Mouse (Mus musculus): ENCODE measurements at regions not wholly inside any gene's neighbourhood (a gene's known extent, or its start where the extent isn't known, plus 50 kb on each side); places are given as distances from the start of the nearest gene placed in this dataset.

GRCm38 (mm10) chr16:50753046-50753445, 162.1 kb upstream of the Ccdc54 start:
- H3K27ac ChIP-seq, result no peak overlapping the region
- H3K9me3 ChIP-seq, result no peaks in the 10 kb centered on the region
- DNase-seq (ENCODE audit: low spot score), result no peak
- 85% methylated on average over 11 of the region's 11 CpGs for WGBS
- peaks cover 8% of the 10 kb centered on the region for H3K4me1 ChIP-seq (replicated peaks)
- no peaks in the 10 kb centered on the region for H3K27me3 ChIP-seq (ENCODE audit: insufficient read depth, poor library complexity, severe bottlenecking)
- H3K4me3 ChIP-seq, result no peak overlapping the region
- H3K36me3 ChIP-seq, result no peaks in the 10 kb centered on the region

DNA sequence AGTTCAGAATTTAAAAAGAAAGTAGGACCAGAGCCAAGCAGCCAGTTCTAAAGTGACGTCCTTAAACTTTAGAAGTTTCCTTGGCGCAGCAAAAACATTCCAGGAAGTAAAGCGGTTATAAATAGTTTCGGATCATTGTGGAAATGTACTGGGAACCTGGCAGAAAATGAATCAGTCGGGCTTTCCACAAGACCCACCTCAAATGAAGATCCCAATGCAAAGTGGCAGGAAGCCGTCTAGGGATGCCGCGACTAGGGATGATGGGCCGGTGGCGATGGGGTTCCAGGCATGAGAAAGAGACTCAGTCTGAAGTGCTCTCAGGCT, 161.3 kb upstream of the Ccdc54 start:
- H3K27me3 ChIP-seq (ENCODE audit: insufficient read depth, poor library complexity, severe bottlenecking), result no peaks in the 10 kb centered on the region
- H3K27ac ChIP-seq, result no peak overlapping the region
- H3K36me3 ChIP-seq, result no peaks in the 10 kb centered on the region
- DNase-seq (ENCODE audit: low spot score), result no peak
- H3K4me1 ChIP-seq (replicated peaks), result peaks cover 8% of the 10 kb centered on the region
- H3K9me3 ChIP-seq, result no peaks in the 10 kb centered on the region
- 91% methylated on average over 10 of the region's 10 CpGs for WGBS
- H3K4me3 ChIP-seq, result no peak overlapping the region

DNA sequence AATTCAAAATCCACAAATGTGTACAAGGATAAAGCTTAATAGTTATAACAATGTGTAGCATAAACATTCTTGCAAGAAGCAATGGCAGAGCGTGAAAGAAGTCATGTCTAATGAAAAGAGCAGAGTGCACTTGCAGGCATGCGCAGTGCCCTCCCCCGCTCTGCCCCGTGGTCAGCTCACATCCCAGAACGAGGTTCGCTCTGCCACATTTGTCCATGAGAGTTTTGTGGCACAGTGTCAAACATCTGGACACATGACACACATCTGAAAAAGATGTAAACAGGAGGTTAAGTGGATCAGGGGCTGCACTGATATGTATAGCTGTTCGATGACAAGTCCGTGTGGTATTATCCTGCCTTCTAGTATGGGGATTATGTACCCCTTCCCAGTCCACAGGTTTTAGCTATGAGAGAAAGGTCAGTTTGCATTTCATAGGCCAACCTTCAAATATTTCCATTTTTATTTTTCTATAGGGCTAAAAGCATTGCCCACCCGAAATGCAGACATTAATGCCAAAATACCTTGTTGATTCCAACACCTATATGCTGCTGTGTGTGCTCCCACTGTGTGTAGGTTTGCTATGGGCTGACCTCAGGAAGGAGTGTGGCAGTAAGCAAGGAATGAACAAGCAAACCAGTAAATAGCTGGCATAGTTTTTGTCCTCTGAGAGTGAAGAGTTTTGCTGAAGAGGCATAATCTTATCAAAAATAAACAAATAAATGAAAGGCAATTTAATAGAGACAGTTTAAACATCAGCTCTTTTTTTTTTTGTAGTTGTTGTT, 160.7 kb upstream of the Ccdc54 start:
- 90% methylated on average over 9 of the region's 9 CpGs for WGBS
- H3K4me1 ChIP-seq (replicated peaks), result peaks cover 8% of the 10 kb centered on the region
- H3K27me3 ChIP-seq (ENCODE audit: insufficient read depth, poor library complexity, severe bottlenecking), result no peaks in the 10 kb centered on the region
- no peaks in the 10 kb centered on the region for H3K36me3 ChIP-seq
- no peaks in the 10 kb centered on the region for H3K9me3 ChIP-seq
- H3K27ac ChIP-seq, result no peak overlapping the region
- DNase-seq (ENCODE audit: low spot score), result no peak
- H3K4me3 ChIP-seq, result no peak overlapping the region

- DNase-seq (ENCODE audit: low spot score), result no peak
- Histone ChIP-seq H3K4me1 (replicated peaks) (no peaks in the 10 kb centered on the region), H3K4me3 (no peak overlapping the region), H3K27me3 (ENCODE audit: insufficient read depth, poor library complexity, severe bottlenecking) (no peaks in the 10 kb centered on the region), H3K36me3 (no peaks in the 10 kb centered on the region), H3K27ac (no peak overlapping the region), H3K9me3 (no peaks in the 10 kb centered on the region)
- WGBS, result 94% methylated on average over 5 of the region's 5 CpGs
Measured at GRCm38 (mm10) chr16:50747698-50748097, 156.7 kb upstream of the Ccdc54 start.

- no peak overlapping the region for H3K27ac ChIP-seq
- DNase-seq (ENCODE audit: low spot score), result no peak
- H3K4me1 ChIP-seq (replicated peaks), result no peaks in the 10 kb centered on the region
- H3K27me3 ChIP-seq (ENCODE audit: insufficient read depth, poor library complexity, severe bottlenecking), result no peaks in the 10 kb centered on the region
- WGBS, result 72% methylated on average over 2 of the region's 2 CpGs
- no peaks in the 10 kb centered on the region for H3K9me3 ChIP-seq
- no peak overlapping the region for H3K4me3 ChIP-seq
- H3K36me3 ChIP-seq, result no peaks in the 10 kb centered on the region
Measured at GRCm38 (mm10) chr16:50745723-50746122, 154.8 kb upstream of the Ccdc54 start.

GRCm38 (mm10) chr16:50737396-50737843, 146.5 kb upstream of the Ccdc54 start:
- Histone ChIP-seq H3K4me3 (peak overlapping the region; percentile 55), H3K27me3 (ENCODE audit: insufficient read depth, poor library complexity, severe bottlenecking) (peaks cover 17% of the 10 kb centered on the region), H3K36me3 (no peaks in the 10 kb centered on the region), H3K27ac (peak overlapping the region; percentile 67), H3K9me3 (no peaks in the 10 kb centered on the region), H3K4me1 (replicated peaks) (peaks cover 9% of the 10 kb centered on the region; the same call in 1 of the 2 replicates)
- DNase-seq (ENCODE audit: low spot score), result peak; percentile 19
- WGBS, result 39% methylated on average over 10 of the region's 10 CpGs

DNA sequence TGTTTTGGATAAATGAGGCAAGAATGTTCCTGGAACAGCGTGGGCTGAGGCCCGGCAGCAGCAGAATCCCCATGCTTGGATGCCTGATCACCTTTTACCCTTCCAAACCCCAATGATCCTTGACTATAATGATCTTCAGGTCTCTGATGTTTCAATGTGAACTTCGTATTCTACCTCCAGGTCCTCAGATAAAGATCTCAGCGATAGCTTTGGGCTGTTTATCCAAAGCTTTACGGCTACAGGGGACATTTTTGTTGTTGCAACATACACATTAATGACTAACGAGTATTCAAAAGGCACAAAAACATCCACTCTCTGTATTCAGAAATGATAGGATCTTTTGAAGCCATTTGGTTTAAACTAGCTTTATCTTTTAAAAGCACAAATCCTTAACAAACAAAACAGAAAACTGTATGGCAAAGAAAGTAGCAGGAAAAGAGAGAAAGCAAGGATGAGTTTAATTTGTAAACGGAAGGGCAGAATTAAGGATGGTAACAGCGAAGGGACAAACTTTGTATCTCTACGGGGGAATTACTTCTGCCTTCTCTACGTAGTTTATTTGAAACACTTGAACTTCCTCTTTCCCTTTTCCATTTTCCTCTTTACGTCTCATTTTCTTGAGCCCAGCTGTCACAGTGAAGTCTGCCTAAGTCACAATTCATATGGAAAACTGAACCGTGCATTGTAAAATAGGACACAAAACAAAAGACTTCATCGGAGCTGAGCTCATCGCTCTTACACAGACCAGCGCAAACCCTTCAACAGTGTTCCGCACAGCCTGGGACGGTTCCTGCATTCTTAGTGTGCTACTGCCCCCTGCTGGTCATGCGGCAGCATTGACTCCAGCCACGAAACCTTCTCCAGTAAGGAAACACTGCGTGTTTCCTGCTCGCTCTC, 145.4 kb upstream of the Ccdc54 start:
- Histone ChIP-seq H3K27ac (peak overlapping the region; percentile 66; the same call in 1 of the 2 replicates), H3K4me1 (replicated peaks) (peaks cover 13% of the 10 kb centered on the region), H3K27me3 (ENCODE audit: insufficient read depth, poor library complexity, severe bottlenecking) (peaks cover 18% of the 10 kb centered on the region), H3K36me3 (no peaks in the 10 kb centered on the region), H3K4me3 (peak overlapping the region; percentile 55), H3K9me3 (no peaks in the 10 kb centered on the region)
- DNase-seq (ENCODE audit: low spot score), result peak; percentile 89
- 12% methylated on average over 21 of the region's 21 CpGs for WGBS

- Histone ChIP-seq H3K4me1 (replicated peaks) (peaks cover 13% of the 10 kb centered on the region), H3K9me3 (no peaks in the 10 kb centered on the region), H3K27me3 (ENCODE audit: insufficient read depth, poor library complexity, severe bottlenecking) (peaks cover 23% of the 10 kb centered on the region), H3K36me3 (no peaks in the 10 kb centered on the region), H3K4me3 (no peak overlapping the region), H3K27ac (no peak overlapping the region)
- DNase-seq (ENCODE audit: low spot score), result no peak
- WGBS, result 94% methylated on average over 3 of the region's 3 CpGs
Measured at GRCm38 (mm10) chr16:50733359-50733758, 142.4 kb upstream of the Ccdc54 start.

DNA sequence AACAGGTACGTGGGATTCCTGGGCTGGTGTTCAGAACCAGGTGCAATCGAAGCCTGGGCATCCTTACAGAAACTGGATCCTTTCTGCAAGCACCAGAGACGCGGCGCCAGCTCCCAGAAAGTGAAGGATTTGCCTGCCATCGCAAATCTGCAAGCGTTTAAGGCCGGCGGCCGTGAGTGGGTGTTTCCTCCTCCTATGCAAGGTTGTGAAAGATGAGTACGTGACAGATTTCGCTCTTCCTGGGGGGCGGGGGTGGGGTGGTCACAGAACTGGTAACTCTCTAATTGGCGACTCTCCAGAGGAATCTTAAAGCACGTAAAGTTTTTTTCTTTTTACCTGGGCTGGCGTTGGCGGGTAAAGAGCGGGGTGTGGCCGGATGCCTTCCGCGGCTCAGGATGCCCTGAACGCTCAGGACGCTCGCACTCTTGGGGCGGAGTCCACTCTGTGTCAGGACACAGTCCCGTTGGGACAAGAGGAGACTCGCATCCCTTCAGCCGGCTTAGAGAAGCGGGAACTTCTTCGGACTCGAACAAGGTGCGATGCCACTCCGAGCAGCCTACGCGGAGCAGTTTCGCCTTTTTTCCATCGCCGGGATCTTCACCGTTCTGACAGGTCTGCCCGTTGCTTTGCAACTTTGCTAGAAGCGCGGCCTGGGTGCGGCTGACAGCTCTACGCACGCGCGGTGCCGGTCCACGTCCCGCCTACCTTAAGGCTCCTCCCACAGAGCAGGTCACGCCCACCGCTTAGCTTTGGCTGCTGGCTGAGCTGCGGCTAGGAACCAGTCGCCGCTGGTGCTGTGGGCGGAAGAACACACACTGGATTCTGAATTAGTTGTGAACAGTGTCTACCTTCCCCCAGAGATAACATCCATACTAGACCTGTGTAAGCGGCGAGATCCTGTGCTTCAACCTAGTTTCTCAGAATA, 141.4 kb upstream of the Ccdc54 start:
- peak overlapping the region; percentile 73 for H3K27ac ChIP-seq
- H3K36me3 ChIP-seq, result no peaks in the 10 kb centered on the region

DNA sequence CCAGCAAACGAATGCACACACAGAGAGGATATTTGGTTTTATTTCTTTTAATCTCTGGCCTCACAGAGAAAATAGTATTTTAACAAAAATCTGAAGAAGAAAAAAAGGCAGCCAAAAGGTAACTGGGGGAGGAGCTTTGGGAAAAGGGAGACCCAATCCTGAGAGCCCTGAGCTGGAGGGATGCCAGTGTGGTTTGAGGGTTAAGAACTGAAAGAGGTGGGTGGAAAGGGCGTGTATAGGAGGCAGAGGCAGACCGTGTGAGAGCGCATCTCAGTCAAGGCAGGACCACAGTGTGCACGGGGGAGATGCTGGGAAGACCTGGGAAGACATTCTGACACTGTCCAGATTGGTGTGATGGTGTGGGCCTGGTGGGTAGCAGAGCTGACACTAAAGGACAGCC, 138.4 kb upstream of the Ccdc54 start:
- H3K36me3 ChIP-seq, result no peaks in the 10 kb centered on the region
- H3K4me3 ChIP-seq, result no peak overlapping the region
- WGBS, result 69% methylated on average over 5 of the region's 5 CpGs
- no peak overlapping the region for H3K27ac ChIP-seq
- H3K4me1 ChIP-seq (replicated peaks), result peaks cover 4% of the 10 kb centered on the region
- no peaks in the 10 kb centered on the region for H3K9me3 ChIP-seq
- H3K27me3 ChIP-seq (ENCODE audit: insufficient read depth, poor library complexity, severe bottlenecking), result peaks cover 16% of the 10 kb centered on the region; the same call in 1 of the 2 replicates
- DNase-seq (ENCODE audit: low spot score), result no peak

More for the DNA sequence above, 141.4 kb upstream of the Ccdc54 start:
- Histone ChIP-seq H3K4me3 (peak overlapping the region; percentile 69), H3K4me1 (replicated peaks) (peaks cover 10% of the 10 kb centered on the region), H3K9me3 (no peaks in the 10 kb centered on the region), H3K27me3 (ENCODE audit: insufficient read depth, poor library complexity, severe bottlenecking) (peaks cover 16% of the 10 kb centered on the region)
- under 1% methylated on average over 58 of the region's 58 CpGs for WGBS
- peak; percentile 91 for DNase-seq (ENCODE audit: low spot score)

DNA sequence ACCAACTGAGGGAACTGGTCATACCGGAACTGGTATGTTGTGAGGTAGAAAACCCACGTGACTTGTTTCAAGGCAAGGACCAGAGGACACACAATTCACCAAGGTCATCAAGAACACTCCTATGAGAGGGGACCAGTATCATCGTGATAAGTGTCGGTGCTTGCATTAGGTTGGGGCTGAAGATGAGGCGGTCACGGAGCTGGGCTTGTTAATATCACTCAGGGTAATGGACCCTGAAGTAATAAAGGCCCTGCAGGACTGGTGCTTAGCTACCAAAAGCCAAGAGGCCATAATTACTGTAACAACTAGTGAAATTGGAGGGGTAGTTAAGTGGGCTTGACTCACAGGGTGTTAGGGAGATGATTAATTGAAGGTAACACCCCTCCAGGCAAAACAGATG, 132.2 kb upstream of the Ccdc54 start:
- Histone ChIP-seq H3K4me3 (no peak overlapping the region), H3K4me1 (replicated peaks) (no peaks in the 10 kb centered on the region), H3K9me3 (no peaks in the 10 kb centered on the region), H3K27ac (no peak overlapping the region), H3K36me3 (no peaks in the 10 kb centered on the region), H3K27me3 (ENCODE audit: insufficient read depth, poor library complexity, severe bottlenecking) (no peaks in the 10 kb centered on the region)
- DNase-seq (ENCODE audit: low spot score), result no peak
- WGBS, result 90% methylated on average over 6 of the region's 6 CpGs

- Histone ChIP-seq H3K4me1 (replicated peaks) (no peaks in the 10 kb centered on the region), H3K9me3 (no peaks in the 10 kb centered on the region), H3K27me3 (ENCODE audit: insufficient read depth, poor library complexity, severe bottlenecking) (no peaks in the 10 kb centered on the region), H3K4me3 (no peak overlapping the region), H3K36me3 (no peaks in the 10 kb centered on the region), H3K27ac (no peak overlapping the region)
- DNase-seq (ENCODE audit: low spot score), result peak; percentile 13
- WGBS, result 67% methylated on average over 10 of the region's 10 CpGs
Measured at GRCm38 (mm10) chr16:50717306-50718017, 126.5 kb upstream of the Ccdc54 start.

All from hindbrain, embryonic 10.5 days (tissue).